Mouse (Mus musculus): Measurements from ENCODE around the gene Ftl1. TPM values are rescaled to one million over a fixed set of nuclear protein-coding genes. Genes with fewer than 3 reads are reported as not detected.
"Not testable (repeated sequence)": the region's sequence is repeated elsewhere in the genome, so short reads cannot be mapped to it uniquely, and the experiment has no call there.

Gene Ftl1
- 4,912 and 5,024 TPM in 2 replicates for polyA plus RNA-seq (2015; fragmentation: Nextera tagmentation; extraction: Ambion mirVana)

GRCm38 (mm10) chr7:45459564-45460140 is at the start of gene Ftl1:
TSS of gene Ftl1 (minus strand) at chr7:45459884.
- H3K27me3 ChIP-seq (ENCODE audit: control insufficient read depth, insufficient read depth, low read depth, low read length); H3K9me3 ChIP-seq (ENCODE audit: control insufficient read depth, low read length): not testable (repeated sequence)
- peaks cover 28% of the 10 kb centered on the region for H3K36me3 ChIP-seq (ENCODE audit: control insufficient read depth, insufficient read depth, low read length)
- H3K4me1 ChIP-seq (replicated peaks; ENCODE audit: control insufficient read depth, insufficient read depth, low read length): peaks cover 33% of the 10 kb centered on the region
- H3K4me2 ChIP-seq (ENCODE audit: low read depth, low read length): peak within 1 kb of the TSS; percentile 71
- H3K4me3 ChIP-seq (ENCODE audit: low read length): peak within 1 kb of the TSS; percentile 68
- peak within 1 kb of the TSS; percentile 79 for H3K9ac ChIP-seq (ENCODE audit: low read length)
- peak within 1 kb of the TSS; percentile 93 for H3K27ac ChIP-seq (ENCODE audit: low read length)
- ATAC-seq (ENCODE audit: low read depth): peak; percentile 97
- under 1% methylated on average over 35 of the region's 37 CpGs for WGBS

GRCm38 (mm10) chr7:45509181-45509882 is 49.6 kb upstream of the Ftl1 start:
- H3K4me2 ChIP-seq (ENCODE audit: low read depth, low read length): peak overlapping the region; percentile 91
- H3K36me3 ChIP-seq (ENCODE audit: control insufficient read depth, insufficient read depth, low read length): peaks cover 11% of the 10 kb centered on the region
- H3K27me3 ChIP-seq (ENCODE audit: control insufficient read depth, insufficient read depth, low read depth, low read length): no peaks in the 10 kb centered on the region
- no peaks in the 10 kb centered on the region for H3K9me3 ChIP-seq (ENCODE audit: control insufficient read depth, low read length)
- H3K27ac ChIP-seq (ENCODE audit: low read length): no peak overlapping the region
- ATAC-seq (ENCODE audit: low read depth): peak; percentile 27
- H3K4me1 ChIP-seq (replicated peaks; ENCODE audit: control insufficient read depth, insufficient read depth, low read length): peaks cover 8% of the 10 kb centered on the region
- peak overlapping the region; percentile 92 for H3K9ac ChIP-seq (ENCODE audit: low read length)
- 21% methylated on average over 19 of the region's 19 CpGs for WGBS
- peak overlapping the region; percentile 89 for H3K4me3 ChIP-seq (ENCODE audit: low read length)

GRCm38 (mm10) chr7:45508561-45508960 is 48.9 kb upstream of the Ftl1 start:
- Histone ChIP-seq H3K27ac (ENCODE audit: low read length) (no peak overlapping the region), H3K4me1 (replicated peaks; ENCODE audit: control insufficient read depth, insufficient read depth, low read length) (peaks cover 8% of the 10 kb centered on the region), H3K27me3 (ENCODE audit: control insufficient read depth, insufficient read depth, low read depth, low read length) (no peaks in the 10 kb centered on the region), H3K4me3 (ENCODE audit: low read length) (no peak overlapping the region), H3K36me3 (ENCODE audit: control insufficient read depth, insufficient read depth, low read length) (peaks cover 11% of the 10 kb centered on the region), H3K4me2 (ENCODE audit: low read depth, low read length) (peak overlapping the region; percentile 91; the same call in 1 of the 2 replicates), H3K9me3 (ENCODE audit: control insufficient read depth, low read length) (no peaks in the 10 kb centered on the region), H3K9ac (ENCODE audit: low read length) (no peak overlapping the region)
- no peak for ATAC-seq (ENCODE audit: low read depth)
- 86% methylated on average over 6 of the region's 6 CpGs for WGBS

- Histone ChIP-seq H3K4me1 (replicated peaks; ENCODE audit: control insufficient read depth, insufficient read depth, low read length) (peaks cover 8% of the 10 kb centered on the region), H3K9me3 (ENCODE audit: control insufficient read depth, low read length) (no peaks in the 10 kb centered on the region), H3K27me3 (ENCODE audit: control insufficient read depth, insufficient read depth, low read depth, low read length) (no peaks in the 10 kb centered on the region), H3K4me2 (ENCODE audit: low read depth, low read length) (no peak overlapping the region), H3K36me3 (ENCODE audit: control insufficient read depth, insufficient read depth, low read length) (peaks cover 14% of the 10 kb centered on the region), H3K4me3 (ENCODE audit: low read length) (no peak overlapping the region), H3K9ac (ENCODE audit: low read length) (no peak overlapping the region), H3K27ac (ENCODE audit: low read length) (no peak overlapping the region)
- no peak for ATAC-seq (ENCODE audit: low read depth)
- 81% methylated on average over 6 of the region's 6 CpGs for WGBS
These were observed 47.9 kb upstream of the Ftl1 start for GRCm38 (mm10) chr7:45507583-45507982.

GRCm38 (mm10) chr7:45498427-45498826 is 38.7 kb upstream of the Ftl1 start:
- 95% methylated on average over 6 of the region's 6 CpGs for WGBS
- Histone ChIP-seq H3K36me3 (ENCODE audit: control insufficient read depth, insufficient read depth, low read length) (peaks cover 47% of the 10 kb centered on the region), H3K27ac (ENCODE audit: low read length) (no peak overlapping the region)

GRCm38 (mm10) chr7:45494548-45494947 is 34.9 kb upstream of the Ftl1 start:
- 87% methylated on average over 9 of the region's 9 CpGs for WGBS
- Histone ChIP-seq H3K9me3 (ENCODE audit: control insufficient read depth, low read length) (no peaks in the 10 kb centered on the region), H3K4me1 (replicated peaks; ENCODE audit: control insufficient read depth, insufficient read depth, low read length) (0 out of 2 replicates have a peak, but pooled peaks cover 2% of the 10 kb centered on the region), H3K27ac (ENCODE audit: low read length) (no peak overlapping the region), H3K4me3 (ENCODE audit: low read length) (no peak overlapping the region), H3K9ac (ENCODE audit: low read length) (no peak overlapping the region), H3K4me2 (ENCODE audit: low read depth, low read length) (no peak overlapping the region), H3K36me3 (ENCODE audit: control insufficient read depth, insufficient read depth, low read length) (peaks cover 33% of the 10 kb centered on the region), H3K27me3 (ENCODE audit: control insufficient read depth, insufficient read depth, low read depth, low read length) (no peaks in the 10 kb centered on the region)
- no peak for ATAC-seq (ENCODE audit: low read depth)

More at GRCm38 (mm10) chr7:45498427-45498826, 38.7 kb upstream of the Ftl1 start:
- Histone ChIP-seq H3K4me3 (ENCODE audit: low read length) (no peak overlapping the region), H3K9ac (ENCODE audit: low read length) (no peak overlapping the region), H3K4me1 (replicated peaks; ENCODE audit: control insufficient read depth, insufficient read depth, low read length) (no peaks in the 10 kb centered on the region), H3K4me2 (ENCODE audit: low read depth, low read length) (no peak overlapping the region), H3K27me3 (ENCODE audit: control insufficient read depth, insufficient read depth, low read depth, low read length) (no peaks in the 10 kb centered on the region), H3K9me3 (ENCODE audit: control insufficient read depth, low read length) (no peaks in the 10 kb centered on the region)
- ATAC-seq (ENCODE audit: low read depth): no peak

GRCm38 (mm10) chr7:45492951-45493350 is 33.3 kb upstream of the Ftl1 start:
- H3K4me2 ChIP-seq (ENCODE audit: low read depth, low read length): no peak overlapping the region
- H3K27me3 ChIP-seq (ENCODE audit: control insufficient read depth, insufficient read depth, low read depth, low read length): no peaks in the 10 kb centered on the region
- 83% methylated on average over 5 of the region's 5 CpGs for WGBS
- H3K36me3 ChIP-seq (ENCODE audit: control insufficient read depth, insufficient read depth, low read length): peaks cover 27% of the 10 kb centered on the region
- no peak overlapping the region for H3K27ac ChIP-seq (ENCODE audit: low read length)
- H3K9me3 ChIP-seq (ENCODE audit: control insufficient read depth, low read length): no peaks in the 10 kb centered on the region
- H3K9ac ChIP-seq (ENCODE audit: low read length): no peak overlapping the region
- no peak overlapping the region for H3K4me3 ChIP-seq (ENCODE audit: low read length)
- no peak for ATAC-seq (ENCODE audit: low read depth)
- 0 out of 2 replicates have a peak, but pooled peaks cover 2% of the 10 kb centered on the region for H3K4me1 ChIP-seq (replicated peaks; ENCODE audit: control insufficient read depth, insufficient read depth, low read length)

- ATAC-seq (ENCODE audit: low read depth): no peak
- no peak overlapping the region for H3K27ac ChIP-seq (ENCODE audit: low read length)
- H3K9me3 ChIP-seq (ENCODE audit: control insufficient read depth, low read length): no peaks in the 10 kb centered on the region
- no peak overlapping the region for H3K4me2 ChIP-seq (ENCODE audit: low read depth, low read length)
- H3K9ac ChIP-seq (ENCODE audit: low read length): no peak overlapping the region
- H3K4me3 ChIP-seq (ENCODE audit: low read length): no peak overlapping the region
- H3K36me3 ChIP-seq (ENCODE audit: control insufficient read depth, insufficient read depth, low read length): peaks cover 25% of the 10 kb centered on the region
- 98% methylated on average over 8 of the region's 8 CpGs for WGBS
- no peaks in the 10 kb centered on the region for H3K27me3 ChIP-seq (ENCODE audit: control insufficient read depth, insufficient read depth, low read depth, low read length)
- 0 out of 2 replicates have a peak, but pooled peaks cover 2% of the 10 kb centered on the region for H3K4me1 ChIP-seq (replicated peaks; ENCODE audit: control insufficient read depth, insufficient read depth, low read length)
These were observed 32.7 kb upstream of the Ftl1 start for GRCm38 (mm10) chr7:45492225-45492844.

- WGBS: 15% methylated on average over 3 of the region's 3 CpGs
- Histone ChIP-seq H3K9me3 (ENCODE audit: control insufficient read depth, low read length) (no peaks in the 10 kb centered on the region), H3K4me1 (replicated peaks; ENCODE audit: control insufficient read depth, insufficient read depth, low read length) (0 out of 2 replicates have a peak, but pooled peaks cover 2% of the 10 kb centered on the region), H3K27me3 (ENCODE audit: control insufficient read depth, insufficient read depth, low read depth, low read length) (no peaks in the 10 kb centered on the region), H3K4me3 (ENCODE audit: low read length) (no peak overlapping the region), H3K9ac (ENCODE audit: low read length) (no peak overlapping the region), H3K4me2 (ENCODE audit: low read depth, low read length) (peak overlapping the region; percentile 23), H3K36me3 (ENCODE audit: control insufficient read depth, insufficient read depth, low read length) (peaks cover 20% of the 10 kb centered on the region), H3K27ac (ENCODE audit: low read length) (no peak overlapping the region)
- ATAC-seq (ENCODE audit: low read depth): peak; percentile 36; the same call in 1 of the 2 replicates
These were observed 31.6 kb upstream of the Ftl1 start for GRCm38 (mm10) chr7:45491264-45491663.
